Mouse (Mus musculus) NIH3T3 (cell line): ENCODE data around the gene Ndel1.

Experiments
- DNase-seq: peaks from one replicate; pipeline ENCODE4 v3.0.0-alpha.2; 2012; ENCODE audit warnings: low read depth

The Ndel1 gene

DNA sequence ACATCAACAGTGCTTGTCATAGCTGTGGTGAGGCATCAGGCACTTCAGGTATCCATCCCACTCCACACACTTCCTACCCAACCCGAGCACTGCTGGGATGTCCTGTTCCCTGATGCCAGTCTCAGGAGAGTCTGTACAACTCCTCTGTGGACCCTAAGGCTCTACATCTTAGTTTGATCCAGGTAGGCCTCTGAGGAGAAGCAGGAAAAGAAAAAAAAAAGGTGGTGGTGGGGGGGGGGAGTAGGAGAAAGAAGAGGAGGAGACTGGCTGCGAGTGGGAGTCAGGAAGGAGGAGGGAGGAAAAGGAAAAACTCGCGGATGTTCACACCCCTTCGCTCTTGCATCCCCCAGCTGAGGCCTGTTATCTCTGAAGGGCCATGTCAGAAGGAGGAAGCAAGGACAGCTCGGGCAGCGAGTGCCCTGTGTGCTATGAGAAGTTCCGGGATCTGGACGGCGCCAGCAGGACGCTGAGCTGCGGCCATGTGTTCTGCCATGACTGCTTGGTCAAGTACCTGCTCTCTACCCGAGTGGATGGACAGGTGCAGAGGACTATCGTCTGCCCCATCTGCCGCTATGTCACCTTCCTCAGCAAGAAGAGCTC, 20.7 kb upstream of the Ndel1 start:
- no peak for DNase-seq

DNA sequence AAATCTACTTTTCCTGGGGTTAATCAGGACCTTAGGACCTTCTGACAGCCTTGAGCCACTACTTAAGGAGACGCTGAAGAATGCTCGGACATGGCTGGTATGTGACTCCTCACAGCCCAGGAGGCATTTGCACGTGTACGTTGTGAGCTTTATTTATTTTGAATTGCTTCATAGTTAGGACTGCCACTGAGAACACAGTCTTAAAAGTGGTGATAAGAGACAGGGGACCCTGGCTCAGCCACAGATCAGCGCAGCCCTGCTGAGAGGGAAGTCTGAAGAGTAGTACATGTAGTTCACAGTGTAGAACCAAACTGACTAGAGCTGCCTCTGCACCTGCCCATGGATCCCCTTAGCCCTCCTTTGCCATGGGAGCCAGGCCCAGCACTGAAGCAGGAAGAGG, 20.2 kb upstream of the Ndel1 start:
- no peak for DNase-seq

DNA sequence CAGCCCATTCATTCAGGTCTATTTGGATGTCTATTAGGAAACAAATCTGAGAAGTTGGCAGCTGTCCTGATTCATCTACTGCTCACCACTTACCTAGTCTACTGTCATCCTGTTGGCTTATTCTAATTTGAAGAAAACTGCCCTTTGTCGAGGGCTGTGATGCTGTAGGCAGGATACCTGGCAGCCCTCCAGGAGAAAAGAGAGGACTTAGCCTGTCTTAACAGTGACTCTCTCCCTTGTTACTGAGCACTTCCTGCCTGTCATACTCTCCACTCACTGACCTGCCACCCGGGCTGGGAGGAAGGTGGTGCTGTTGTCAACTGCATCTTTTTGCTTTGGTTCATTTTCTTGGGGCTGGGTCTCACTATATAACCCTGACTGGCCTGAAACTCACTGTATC, 19.0 kb upstream of the Ndel1 start:
- peak; percentile 30 for DNase-seq

DNA sequence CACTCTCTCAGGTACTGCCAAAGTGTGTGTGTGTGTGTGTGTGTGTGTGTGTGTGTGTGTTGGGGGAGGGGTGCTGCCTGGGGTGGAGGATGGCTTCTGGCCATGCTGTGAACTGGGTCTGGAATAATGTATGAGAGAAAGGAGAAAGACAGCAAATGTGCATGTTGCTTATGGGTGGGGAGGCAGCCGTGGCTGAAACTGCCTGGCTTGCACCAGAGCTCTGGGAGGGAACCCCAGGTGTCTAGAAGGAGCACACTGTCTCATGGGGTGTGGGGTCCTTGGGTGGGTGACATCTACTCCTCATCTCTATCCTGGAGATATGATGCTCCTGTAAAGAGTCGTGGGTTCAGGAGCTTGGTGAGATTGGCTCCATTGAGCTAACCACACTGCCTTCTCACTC, 17.0 kb upstream of the Ndel1 start:
- no peak for DNase-seq

DNA sequence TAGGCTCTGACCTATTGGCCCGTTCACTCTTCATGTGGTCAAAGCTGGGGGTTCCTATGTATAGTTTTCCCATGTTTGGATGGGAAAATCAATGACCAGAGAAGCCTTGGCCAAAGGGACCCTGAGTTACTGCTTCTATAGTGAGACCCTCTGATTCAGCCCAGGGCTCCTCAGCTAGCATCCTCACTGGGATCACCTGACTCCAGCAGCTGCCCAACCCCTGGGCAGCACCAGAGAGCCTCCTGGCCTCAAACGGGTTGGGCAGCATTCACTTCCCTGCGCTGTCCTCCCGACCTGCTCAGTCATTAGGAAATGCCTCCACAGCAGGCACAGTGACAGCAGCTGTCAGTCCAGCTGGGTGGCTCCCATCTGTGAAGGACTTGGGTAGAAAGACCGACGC, 16.6 kb upstream of the Ndel1 start, which contains the start of gene Rnf222:
Gene Rnf222 (plus strand): TSS at position 301 of the 400 bp plus-strand sequence.
- no peak for DNase-seq

DNA sequence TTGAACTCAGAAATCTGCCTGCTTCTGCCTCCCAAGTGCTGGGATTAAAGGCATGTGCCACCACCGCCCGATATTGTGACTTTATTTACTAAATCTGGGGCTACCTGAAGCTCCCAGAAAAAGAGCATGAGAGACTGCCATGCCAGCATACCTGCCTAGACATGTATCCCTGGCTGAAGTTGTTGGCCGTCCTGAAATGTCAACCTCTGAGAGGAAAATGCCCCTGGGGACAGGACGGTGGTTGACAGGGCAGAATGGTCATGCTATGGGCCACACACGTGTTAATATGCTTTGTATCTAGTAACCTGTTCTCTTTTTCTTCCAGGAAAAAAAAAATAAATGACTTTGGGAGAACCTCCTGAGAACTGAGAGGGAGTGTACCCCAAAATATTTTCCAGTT, 14.4 kb upstream of the Ndel1 start:
- DNase-seq, result no peak

DNA sequence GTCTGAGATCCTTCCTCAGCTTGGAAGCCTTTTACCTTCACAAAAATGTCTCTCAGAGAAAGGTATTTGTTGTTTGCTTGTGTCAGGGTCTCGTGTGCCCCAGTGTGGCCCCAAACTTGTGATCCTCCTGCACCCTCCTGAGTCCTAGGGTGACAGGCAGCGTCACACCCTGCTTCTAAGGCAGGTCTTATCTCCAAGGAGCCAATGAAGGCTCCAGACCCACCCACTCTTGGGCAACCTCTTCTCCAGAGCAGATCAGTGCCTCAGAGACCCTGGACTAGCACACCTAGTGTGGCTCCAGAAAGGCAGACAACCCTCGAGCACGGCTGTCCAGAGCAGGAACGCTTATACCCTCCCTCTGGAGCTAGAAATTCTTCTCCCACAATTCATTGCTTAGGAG, 12.7 kb upstream of the Ndel1 start:
- no peak for DNase-seq

DNA sequence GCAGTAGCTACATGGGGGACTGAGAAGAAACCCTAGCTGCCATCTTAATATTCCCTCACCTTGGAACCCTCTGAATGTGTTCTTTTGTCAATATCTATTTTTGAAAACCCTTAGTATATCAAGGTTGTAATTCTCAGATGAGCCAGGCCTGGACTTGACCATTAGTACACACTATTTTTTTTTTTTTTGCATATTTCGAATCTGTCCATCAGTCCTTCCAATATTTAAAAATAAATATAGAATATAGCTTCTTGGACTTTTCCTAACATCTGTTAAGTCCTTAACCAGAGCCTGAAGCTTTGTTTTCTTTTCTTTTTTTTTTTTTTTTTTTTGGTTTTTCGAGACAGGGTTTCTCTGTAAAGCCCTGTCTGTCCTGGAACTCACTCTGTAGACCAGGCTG, 12.2 kb upstream of the Ndel1 start:
- DNase-seq, result no peak

DNA sequence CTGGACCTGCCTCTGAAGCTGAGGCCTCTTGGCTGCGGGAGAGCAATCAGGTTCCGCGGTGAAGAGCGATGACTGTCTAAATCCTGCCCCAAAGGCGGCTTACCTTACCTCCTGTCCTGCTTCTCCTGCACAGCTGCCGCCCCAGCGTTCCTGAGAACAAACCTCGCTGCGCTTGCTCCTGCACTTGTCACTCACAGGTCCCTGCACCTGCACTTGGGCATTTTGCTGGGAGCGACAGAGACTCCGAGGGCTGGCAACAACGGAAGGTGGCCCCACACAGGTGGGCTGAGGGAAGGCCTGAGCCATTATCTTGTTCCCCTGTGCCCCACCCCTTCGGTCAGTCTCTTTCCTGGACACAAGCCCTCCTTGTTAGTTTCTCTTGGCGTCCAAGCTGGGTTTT, 10.4 kb upstream of the Ndel1 start:
- no peak for DNase-seq

DNA sequence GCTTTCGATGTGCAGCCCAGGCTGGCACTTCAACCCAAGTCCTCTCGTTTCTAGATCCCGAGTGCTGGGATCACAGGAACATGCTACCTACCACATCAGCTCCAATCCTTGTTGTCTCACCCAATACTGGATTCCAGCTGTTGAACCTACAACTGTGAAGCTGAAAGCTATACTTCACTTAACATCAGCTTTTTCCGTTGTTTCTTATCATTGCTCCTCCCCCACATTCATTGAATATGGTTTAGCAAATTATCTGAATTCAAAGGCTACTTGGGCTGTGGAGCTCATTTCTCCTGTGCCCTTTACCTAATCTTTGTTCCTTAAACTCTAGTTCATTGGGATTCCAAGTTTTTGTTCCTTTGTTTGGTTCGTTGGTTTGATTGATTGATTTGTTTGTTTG, 7.2 kb upstream of the Ndel1 start:
- no peak for DNase-seq

DNA sequence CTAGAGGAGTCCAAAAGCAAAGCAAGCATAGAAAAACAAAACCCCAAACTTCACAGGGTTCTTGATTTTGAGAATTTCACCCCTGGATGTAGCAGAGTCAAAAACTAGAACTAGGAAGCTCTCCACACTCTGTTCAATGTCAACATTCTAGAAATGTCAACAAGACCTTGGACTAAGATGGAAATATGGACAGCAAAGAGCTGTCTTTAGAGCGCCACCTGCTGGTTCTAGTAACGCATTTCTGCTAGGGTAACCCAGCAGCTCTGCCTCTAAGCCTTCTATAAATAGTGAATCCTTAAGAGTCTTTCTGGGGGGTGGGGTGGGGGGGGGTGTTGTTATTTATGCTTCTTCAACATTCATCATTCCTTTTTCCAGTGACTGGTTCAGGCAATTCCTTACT, 3.2 kb upstream of the Ndel1 start:
- DNase-seq, result peak; percentile 89

DNA sequence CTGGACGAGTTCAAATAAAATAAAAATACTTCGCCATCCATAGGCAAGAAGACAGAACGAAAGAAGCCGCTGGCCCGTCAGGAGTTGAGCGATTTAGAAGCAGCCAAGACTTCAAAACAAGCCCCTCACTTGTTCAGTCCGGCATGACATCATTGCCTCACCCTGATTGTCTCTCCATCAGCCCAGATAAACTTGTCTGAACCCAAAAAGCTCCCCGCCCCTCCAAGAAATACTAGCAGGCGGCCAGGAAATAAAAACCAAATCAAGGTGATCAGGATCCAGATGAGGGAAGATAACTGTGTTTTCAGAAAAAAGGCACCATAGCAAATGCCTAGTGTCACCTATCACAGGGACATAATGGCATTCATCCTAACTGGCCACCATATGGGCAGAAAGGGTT, 381 bp downstream of the Ndel1 start:
- no peak for DNase-seq

DNA sequence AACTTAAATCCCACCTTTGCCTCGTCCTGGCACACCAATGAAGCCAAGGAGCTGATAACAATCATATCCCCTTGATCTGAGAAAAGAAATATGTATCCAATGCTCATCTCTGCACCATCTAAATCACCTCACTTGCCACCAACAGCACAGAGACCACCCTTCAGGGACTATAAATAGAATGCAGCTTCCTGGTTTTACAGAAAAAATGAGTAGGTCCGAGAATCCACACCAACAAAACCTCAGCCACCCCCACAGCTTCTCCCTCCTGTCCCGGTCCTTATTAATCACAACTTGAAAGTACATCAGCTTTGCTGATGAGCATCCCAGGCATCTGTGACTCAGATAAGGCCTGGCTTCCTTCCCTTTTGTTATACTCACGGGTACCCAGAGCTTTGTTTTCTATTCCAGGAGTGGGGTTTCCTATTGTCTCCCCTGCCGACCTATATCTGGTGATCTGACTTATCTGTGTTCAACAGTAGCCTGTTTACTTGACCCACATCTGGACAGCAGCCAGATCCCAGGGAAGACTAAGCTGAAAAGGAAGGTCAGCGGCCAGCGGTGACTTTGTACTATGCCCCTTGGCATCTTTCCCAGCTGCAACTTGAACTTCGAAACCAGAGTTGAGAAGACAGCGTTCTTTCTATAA, 7.0 kb downstream of the Ndel1 start:
- peak; percentile 70 for DNase-seq

DNA sequence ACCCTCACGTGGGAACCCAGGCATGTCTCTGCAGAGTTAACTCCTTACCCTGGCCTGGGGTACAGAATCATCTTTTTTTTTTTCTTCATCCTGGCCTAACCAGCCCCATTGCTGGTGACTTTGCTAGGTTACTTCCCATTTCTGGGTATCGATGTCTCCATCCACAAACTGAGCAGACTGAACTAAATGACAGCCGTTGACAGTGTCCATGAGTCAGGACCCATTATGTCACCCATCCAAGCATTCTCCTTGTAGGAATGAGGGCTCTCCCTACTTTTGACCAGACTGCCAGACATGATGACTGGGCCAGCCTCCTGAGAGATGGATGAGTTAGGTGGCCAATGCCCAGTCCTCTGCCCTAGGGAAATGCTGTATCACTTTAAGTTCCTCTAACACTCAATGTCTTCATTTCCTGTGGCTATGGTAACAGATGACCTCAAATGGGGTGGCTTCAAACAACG, 8.0 kb downstream of the Ndel1 start:
- DNase-seq, result no peak

DNA sequence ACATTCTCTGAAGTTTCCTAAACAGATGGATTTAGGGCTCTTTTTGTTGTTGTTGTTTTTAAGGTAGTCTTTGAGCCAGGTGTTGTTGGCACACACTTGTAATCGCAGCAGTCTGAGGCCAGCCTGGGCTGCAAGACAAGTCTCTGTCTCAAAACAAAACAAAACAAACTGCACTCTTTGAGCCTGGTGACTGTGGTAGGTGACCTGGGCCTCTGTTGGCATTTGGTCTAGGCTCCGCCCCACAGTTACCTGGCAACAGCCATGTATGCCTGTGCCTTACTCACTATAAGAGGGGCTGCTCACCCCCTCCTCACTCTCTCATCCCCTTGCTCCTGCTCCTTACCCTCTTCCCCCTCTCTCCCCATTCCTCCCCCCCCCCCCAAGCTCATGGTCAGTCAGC, 9.4 kb downstream of the Ndel1 start:
- no peak for DNase-seq

DNA sequence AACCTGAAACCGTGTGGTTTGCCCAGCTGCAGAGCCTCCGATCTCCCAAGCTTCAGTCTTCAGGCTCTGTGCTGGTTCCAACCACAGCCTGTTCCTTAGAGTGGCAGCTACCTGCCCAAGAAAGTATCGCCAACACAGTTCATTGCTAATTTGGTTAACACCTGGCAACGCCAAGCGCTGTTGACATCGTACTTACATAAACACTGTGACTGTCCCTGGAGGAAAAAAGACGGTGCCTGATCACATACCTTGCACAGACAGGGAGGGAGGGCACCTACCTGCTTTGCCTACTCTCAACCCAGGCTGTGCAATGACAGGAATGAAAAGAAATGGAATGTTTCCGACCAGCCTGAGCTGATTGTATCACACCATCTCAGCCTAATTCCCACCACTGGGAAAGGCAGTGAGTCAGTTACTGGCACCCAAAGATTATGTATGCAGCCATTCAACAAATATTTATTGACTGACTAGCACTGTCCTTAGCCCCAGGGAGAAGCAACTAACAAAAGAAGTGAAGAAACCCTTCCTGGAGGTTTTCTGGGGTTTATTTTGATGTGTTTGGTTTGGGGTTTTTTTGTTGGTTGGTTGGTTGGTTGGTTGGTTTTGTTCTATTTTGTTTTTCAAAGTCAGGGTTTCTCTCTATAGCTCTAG, 11.6 kb downstream of the Ndel1 start:
- DNase-seq, result peak; percentile 38

DNA sequence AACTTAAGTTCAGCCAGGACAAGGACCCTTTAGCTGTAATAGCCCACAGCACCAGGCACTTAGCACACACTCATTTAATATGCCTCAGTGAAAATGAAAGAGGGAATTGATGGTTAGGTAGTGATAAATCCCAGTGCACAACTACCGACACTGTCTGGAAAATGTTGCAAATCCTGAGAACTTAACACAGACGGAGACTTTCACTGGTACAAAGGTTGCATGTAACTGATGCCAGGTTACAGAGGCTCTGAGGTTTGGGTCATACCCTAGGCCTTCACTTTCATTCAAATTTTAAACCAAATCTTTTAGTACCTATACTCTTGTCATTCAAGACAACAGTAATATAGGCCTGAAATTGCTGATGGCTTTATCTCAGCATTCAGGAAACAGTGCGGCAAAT, 14.3 kb downstream of the Ndel1 start:
- DNase-seq, result no peak

DNA sequence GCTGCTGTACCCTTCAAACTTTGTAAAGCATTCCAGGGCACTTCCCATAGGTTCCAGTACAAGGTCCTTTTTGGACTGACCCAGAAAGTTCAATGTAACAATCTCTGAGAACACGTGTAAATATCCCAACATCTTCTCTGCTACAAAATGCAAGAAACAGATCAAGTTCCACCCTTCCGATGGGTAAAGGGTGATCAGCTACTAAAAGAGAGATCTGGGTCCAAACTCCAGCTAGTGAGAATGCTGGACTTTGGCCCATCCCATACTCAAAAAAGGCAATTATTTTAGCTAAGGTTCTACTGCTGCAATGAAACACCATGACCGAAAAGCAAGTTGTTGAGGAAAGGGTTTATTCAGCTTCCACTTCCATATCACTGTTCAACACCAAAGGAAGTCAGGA, 17.0 kb downstream of the Ndel1 start:
- no peak for DNase-seq

DNA sequence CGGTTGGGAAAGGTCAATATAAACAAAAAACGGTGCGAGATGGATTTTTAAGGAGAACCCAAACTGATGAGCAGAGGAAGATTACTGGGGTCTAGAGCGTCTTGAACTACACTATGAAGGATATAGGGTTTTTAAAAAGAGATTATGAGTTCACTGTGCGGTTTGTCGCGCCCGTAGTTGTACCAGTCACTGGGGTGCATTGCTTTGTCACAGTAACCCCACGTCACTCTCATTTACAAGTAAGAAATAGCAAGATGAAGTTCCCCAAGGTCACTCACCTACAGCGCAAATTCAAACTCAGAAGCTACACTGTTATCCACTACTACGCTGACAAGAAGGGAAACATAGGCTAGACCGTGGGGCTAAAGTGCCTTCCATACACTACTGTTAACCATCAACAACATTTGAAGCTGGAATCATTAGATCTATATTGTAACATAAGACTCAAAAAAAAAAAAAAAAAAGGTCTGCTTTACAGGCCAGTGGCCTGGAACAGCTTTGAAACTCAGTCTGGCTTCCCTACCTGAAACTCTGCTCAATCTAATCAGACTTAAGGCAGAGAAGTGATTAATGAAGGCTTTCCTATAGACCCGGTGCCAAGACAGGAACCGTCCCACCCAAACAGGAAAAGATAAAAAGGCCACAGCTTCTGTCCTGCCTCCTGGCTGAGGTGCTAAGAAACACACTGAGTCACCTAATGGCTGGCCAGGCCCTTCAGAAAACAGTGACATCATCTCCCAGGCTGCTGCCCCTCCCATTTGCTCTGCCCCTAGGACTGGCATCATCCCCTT, 17.9 kb downstream of the Ndel1 start:
- peak; percentile 57 for DNase-seq

DNA sequence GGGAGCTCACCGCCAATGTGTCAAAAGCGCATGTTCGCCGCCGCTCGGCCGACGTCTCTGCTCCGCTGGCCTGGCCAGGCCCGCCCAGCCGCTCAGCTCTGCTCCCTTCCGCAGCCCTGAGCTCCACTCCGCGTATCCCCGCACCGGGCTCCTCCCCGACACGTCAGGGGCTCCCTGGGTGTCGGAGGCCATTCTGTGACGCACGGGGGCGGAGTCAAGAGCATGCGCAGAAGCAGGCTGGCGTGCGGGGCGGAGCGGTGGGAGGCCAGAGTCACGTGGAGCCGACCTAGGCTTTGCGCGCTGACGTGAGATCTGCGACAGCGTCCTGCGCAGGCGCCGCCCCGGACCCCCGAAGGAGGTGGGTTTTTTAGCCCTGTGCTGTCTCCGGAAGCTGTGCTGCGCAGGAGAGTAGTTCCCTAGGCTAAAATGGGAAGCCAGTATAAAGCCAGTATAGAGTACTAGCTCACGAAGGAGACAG, 18.7 kb downstream of the Ndel1 start:
- DNase-seq, result peak; percentile 100

DNA sequence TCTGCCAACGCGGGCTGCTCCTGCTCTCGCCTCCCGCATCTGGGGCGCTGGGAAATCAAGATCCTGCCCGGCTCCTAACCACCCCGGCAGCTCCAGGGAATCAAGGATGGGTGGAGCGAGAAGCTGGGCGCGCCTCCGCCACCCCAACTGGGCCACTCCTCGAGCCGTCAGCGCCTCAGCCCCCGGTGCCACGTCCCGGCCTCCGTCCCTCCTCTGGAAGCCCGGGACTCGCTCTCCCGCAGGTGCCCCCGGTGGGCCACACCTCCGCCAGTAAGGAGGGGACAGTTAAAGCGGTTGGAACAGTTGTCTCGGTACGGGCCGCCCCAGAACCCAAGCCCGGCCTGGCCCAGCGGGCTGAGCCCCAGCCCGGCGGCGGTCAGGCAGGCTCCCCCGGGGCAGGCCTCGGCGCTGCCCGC, 19.2 kb downstream of the Ndel1 start:
- DNase-seq, result peak; percentile 86

DNA sequence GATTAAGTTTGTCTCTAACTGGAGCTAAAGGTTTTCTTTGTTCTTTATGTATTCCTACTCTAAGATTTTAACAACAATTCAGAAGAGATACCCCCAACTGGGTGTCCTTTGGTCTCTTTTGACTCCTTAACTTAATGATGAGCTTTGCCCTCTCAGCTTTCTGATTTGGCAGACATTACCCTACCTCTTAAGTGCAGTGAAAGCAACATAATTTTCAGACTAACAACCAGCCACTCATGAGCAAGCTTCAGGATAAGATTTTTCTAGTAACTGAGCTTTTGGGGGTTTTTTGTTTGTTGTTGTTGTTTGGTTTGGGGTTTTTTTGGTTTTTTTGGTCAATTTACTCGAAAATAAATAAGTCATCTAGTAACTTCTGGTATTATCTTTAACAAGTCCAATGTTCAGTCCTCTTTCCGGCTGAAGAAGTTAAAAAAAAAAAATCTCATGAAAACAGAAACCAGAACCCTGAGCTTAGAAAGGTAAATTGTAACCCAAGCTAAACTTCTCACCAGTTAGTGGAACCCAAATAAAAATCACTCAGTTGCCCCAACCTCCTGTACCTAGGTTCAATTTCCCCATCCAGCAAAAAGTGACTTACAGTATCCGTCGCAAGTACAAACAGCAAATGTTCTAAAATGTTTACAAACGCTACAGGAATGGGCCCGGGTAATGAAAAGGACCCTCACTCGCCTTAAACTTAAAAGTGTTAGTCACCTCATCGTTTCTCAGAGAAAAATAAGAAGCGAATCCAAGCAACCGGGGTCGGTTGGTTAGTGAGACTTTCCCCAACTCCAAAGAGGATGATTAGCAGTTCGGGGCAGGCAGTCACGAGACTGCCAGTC, 19.8 kb downstream of the Ndel1 start:
- DNase-seq, result no peak
